Mouse (Mus musculus): ENCODE measurements around the gene Arih1.

GRCm38 (mm10) chr9:59476617-59477016 lies 9.8 kb downstream of the Arih1 start:
- TF ChIP-seq POLR2A (IDR thresholded peaks at IDR 0.05; ENCODE audit: extremely low read depth, insufficient read depth, low read length), result no peak
- no peak for TF ChIP-seq CTCF (IDR thresholded peaks at IDR 0.05; ENCODE audit: extremely low read depth, insufficient read depth, low read length)

Data from cortical plate, adult 2 months (tissue).